Mouse (Mus musculus) R1 (cell line): ENCODE measurements around the gene Npepl1.
A peak's percentile ranks its signal among the peaks of the same experiment; 100 is the strongest.

Source experiments
- DNase-seq: peaks from one replicate; pipeline ENCODE4 v3.0.0-alpha.2; 2018; ENCODE audit warnings: low read depth, low spot score

Gene Npepl1

DNA sequence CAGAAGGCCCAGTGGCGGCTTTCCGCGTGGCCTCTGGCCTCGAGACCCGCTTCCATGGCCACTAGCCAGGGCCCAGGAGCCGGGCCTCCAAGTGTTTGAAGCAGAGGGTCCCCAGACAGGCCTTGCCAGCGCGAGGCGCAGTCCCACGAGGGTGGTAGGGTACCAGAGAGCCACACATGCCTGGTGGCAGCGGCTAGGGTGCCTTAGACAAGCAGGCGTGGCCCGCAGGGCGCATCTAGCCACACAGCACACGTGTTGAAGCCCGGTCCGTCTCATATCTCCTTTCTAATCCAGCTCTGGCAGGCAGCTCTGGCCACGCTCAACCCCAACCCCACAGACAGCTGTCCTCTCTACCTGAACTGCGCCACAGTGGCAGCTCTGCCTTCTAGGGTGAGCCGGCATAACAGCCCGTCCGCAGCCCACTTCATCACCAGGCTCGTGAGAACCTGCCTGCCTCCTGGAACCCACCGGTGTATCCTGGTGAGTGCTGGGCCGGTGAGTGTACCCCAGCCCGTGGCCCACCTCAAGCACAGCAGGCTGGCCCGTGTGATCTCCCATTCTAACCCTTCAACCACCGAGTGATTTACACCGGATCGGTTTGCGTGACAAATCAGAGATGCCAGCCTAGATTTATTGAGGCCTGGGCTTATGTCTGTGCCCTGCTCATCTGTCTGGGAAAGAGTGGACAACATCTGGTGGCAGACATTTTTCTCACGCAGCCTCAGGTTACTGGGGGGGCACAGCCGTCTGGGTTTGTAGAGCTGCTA is 817 bp downstream of the Npepl1 start:
- peak; percentile 67 for DNase-seq

DNA sequence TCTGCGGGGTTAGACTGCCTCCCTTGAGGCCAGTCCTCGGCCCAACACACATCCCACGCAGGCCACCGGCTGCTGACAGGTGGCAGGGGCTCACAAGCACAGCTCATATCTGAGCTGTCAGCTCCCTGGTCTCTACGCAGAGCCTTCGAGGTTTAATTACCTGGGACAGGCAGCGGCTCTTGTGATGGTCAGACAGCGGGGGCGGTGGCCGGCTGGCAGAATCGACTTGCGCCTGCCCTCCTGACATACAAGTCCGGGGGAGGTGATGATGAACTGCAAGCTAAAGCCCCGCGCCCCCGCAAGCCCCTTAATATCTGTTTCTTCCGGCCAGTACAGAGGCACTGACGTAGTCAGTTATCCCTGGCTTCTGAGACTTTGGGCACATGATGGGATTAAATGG is 2.8 kb downstream of the Npepl1 start:
- no peak for DNase-seq

DNA sequence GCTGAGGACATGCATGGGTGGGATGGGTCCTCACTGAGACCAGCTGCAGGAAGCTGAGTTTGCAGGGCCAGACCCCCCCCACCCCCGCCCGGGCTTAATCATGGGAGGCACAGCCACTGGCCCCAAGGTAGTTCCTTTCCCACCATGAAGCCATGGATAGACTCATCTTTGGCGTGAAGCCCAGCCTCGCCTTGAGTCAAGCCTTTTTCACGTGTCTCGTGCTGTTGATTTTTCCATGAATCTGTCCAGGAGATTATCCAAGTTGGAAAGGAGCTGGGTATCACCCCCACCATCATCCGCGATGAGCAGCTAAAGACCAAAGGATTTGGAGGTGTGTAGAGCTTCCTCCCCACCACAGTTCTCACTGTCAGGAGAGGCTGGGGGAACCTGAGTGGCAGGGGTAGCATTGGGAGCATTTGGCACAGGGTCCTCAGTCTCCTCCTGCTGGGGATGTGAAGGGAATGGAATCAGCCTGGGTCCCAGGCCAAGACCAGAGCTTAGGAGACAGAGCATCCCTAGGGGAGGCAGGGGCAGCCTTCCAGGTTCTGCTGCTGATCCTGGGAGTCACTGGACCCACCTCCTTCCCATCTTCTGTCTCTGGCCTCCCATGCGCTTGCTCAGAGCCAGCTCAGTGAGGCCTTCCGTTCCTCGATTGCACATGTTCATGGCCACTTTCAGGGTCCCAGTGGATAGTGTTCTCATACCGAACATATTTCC is 4.2 kb downstream of the Npepl1 start:
- DNase-seq: no peak

GRCm38 (mm10) chr2:174116929-174117328 is 6.8 kb downstream of the Npepl1 start:
- peak; percentile 27 for DNase-seq

DNA sequence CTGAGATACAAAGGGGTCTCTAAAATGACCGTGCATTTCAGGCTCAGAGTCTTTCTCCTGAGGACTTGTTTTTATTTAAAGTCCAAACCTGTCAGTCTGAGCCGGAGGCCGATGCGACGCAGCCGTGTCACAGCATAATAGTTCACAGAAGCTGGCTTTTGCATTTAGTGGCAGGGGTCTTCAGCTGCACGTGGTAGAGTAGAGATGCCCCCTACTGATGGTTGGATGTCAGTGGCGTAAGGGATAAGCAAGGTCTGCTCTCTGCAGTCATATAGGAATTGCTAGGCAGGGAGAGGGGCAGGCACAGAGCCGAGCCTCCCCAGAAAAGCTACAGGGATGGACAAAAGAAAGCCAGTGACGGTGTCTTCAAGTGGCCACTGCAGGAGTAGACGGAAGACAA is 8.0 kb downstream of the Npepl1 start:
- DNase-seq: no peak

DNA sequence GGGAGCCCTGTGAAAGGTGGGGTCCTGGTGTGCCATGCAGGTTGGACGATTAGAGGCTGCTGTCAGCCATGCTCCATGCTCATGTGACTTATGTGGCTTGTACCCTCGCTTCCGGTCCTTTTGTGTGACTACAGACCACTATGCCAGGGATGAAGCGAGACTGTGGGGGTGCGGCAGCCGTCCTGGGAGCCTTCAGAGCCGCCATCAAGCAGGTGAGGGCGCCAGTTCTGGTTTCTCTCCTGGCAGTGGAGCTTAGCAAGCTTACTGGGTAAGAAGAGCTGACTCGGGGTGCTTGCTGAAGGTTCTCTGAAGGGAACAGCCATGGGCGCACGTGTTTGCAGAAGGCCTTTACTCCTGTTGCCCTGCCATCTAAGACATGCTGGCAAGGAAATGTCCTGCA is 9.1 kb downstream of the Npepl1 start:
- DNase-seq: no peak

- peak; percentile 65 for DNase-seq
Measured at GRCm38 (mm10) chr2:174120631-174121030, 10.5 kb downstream of the Npepl1 start.

GRCm38 (mm10) chr2:174121411-174121947 is 11.3 kb downstream of the Npepl1 start:
- DNase-seq: peak; percentile 25

GRCm38 (mm10) chr2:174122331-174122730 is 12.2 kb downstream of the Npepl1 start:
- no peak for DNase-seq

GRCm38 (mm10) chr2:174123731-174124130 is 13.6 kb downstream of the Npepl1 start:
- no peak for DNase-seq

GRCm38 (mm10) chr2:174126522-174127375 is 16.6 kb downstream of the Npepl1 start:
- DNase-seq: peak; percentile 58

- no peak for DNase-seq
Measured at GRCm38 (mm10) chr2:174127376-174127713, 17.2 kb downstream of the Npepl1 start.

GRCm38 (mm10) chr2:174128926-174129325 is 18.8 kb downstream of the Npepl1 start:
- DNase-seq: no peak

- no peak for DNase-seq
Measured at GRCm38 (mm10) chr2:174130468-174131097, 20.4 kb downstream of the Npepl1 start.

- DNase-seq: no peak
Measured at GRCm38 (mm10) chr2:174132413-174132969, 22.3 kb downstream of the Npepl1 start.

DNA sequence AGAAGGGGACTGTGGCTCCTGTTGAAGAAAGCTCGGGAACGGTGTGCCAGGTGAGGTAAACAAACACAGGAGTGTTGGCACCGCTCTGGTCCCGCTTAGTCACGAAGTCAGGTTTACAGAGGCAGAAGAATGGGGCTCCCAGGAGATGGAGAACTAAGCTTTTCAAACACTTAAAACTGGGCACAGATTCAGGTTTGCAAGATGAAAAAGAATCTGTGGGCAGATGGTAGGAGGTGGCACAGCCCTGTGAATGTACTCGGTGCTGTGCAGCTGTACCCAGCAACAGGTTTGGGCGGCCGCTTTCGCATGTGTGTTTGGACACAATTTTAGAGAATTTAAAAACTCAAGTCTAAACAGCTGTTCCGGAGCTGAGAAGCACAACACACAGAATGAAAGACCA is 48.9 kb downstream of the Npepl1 start:
- DNase-seq: no peak

DNA sequence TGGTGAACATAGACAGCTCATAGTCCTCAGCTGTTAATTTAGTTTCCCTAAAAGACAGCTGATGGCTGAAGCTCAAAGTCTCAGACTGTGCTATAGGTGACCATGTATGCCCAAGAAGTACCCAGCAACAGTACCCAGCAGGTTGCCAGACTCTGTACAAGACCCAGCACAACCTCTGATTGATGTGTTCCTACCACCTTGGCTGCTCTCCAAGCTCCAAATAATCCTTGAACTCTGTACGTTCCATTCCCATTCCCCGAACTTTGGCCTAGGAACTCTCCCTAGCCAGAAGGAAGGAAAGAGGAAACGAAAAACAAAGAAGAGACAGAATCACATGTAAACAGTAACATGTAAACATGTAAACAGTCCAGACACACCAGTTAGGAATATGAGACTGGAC is 50.3 kb downstream of the Npepl1 start:
- DNase-seq: no peak
